Mouse (Mus musculus) frontal cortex, postnatal 25 days (tissue): ENCODE data around the gene Fam151a.
"Not testable (repeated sequence)": the region's sequence is repeated elsewhere in the genome, so short reads cannot be mapped to it uniquely, and the experiment has no call there.

ENCODE experiments used
- DNase-seq, 2 experiments: peaks; one replicate each; pipeline ENCODE4 v3.0.0; 2022; ENCODE audit warnings: low spot score in 2 of 2

Fam151a gene

DNA sequence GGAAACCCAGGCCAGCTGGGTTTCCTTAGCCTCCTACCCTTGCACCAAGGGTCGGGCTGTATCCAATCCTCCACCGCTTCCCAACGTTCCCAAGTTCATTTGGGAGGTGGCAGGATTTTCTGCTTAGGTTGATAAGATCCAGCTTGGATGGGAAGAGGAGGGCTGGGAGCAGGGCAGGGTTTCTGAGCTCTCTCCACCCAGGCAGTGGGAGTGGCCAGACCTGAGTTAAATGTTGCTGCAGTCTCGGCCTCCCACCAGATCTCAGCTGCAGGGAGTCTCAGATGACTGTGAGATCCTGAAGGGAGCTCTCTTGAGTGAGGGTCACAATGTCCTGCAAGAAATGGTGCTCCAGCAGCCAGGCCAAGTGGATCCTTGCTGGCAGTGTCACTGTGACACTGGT, at the start of gene Fam151a:
TSS of gene Fam151a (plus strand) at position 254 of the 400 bp plus-strand sequence.
- DNase-seq, result no peak

DNA sequence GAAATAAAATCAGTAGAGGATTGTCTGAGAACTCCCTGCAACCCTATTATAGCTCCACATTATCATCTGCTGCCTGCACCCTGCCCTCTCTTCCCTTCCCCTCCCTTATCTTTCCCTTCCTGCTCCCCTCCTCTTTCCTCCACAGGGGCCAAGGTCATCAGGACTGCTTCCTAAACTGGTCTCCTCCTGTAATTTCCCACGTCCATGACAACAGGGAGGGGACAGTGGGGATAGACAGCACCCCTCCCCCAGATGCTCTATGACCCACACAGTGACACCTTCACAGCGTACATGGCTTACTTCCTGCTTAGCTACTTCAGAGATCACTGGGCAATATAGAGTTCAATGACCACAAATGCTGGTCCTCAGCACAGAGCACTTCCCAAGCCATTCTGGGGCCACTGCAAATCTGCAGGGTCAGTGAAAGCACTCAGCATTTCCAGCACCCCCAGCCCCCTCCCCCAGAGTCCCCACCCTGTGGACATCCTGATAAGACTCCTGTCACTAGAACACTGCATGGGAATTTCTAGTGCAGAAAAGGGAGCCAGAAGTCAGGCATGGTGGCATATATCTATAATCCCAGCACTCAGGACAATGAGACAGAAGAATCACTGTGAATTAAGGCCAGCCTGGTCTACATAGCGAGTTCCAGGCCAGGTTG, 44.9 kb upstream of the Fam151a start:
- no peak for DNase-seq

DNA sequence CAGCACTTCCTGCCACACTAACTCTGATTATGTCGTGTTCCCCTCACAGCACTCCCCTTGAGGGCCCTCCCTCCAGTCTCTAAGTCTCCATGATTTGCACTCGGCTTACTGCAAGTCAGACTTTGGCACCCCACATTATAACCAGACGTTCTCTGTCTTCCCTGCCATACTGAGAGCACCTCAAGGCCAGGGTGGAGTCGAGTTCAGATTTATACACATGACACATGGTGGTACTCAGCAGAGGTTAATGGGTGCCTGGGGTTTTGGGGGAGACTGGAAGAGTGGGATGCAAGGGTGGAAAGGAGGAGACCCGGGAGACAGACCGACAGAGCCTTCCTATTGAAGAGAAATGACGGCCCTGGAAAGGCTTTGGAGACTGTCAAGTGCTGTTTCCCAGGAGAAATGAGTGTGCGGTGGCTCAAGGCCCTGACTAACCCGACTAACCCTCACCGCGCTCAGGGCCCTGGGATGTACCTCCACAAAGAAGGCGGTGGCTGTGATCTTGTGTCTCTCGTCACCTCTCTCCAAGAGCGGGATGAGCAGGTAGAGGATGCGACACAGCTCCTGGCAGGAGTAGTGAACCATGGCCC, 39.8 kb upstream of the Fam151a start:
- no peak for DNase-seq

DNA sequence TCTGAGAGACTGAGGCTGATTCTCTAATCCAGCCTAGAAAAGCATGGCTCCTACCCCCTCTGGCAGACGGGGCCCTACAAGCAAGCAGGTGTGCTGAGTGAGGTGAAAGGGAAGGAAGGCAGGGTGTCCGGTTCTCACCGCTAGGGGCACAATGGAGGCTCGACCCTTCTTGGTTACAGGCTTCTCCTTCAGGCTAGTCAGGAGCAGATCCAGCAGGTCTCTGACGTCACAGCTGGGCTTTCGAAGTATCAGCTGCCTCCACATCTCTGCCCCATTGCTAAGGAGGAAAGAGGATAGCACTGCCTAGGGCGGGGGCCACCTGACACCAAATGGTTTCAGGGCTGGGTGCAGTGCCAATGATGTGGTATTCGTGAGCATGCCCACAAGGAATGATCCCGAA, 33.7 kb upstream of the Fam151a start:
- DNase-seq, result peak in 1 of 2 experiments; percentile 34

DNA sequence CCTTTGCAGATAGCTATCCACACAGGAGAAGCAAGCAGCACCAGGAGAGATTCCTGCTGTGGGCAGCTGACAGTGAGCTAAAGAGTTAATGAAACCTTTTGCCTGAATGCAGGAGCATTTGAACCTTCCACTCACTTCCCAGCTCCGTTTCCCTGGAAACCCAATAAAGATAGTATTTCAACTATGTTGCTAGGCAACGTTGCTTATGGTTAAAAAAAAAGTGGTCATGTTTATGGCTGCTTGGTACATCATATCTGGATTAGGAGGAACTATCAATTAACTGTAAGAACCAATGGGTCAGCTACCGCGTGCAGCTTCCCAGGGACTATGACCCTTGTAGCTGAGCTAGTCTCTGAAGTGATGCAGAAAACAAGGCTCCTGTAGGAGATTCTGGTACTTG, 32.9 kb upstream of the Fam151a start:
- no peak for DNase-seq

DNA sequence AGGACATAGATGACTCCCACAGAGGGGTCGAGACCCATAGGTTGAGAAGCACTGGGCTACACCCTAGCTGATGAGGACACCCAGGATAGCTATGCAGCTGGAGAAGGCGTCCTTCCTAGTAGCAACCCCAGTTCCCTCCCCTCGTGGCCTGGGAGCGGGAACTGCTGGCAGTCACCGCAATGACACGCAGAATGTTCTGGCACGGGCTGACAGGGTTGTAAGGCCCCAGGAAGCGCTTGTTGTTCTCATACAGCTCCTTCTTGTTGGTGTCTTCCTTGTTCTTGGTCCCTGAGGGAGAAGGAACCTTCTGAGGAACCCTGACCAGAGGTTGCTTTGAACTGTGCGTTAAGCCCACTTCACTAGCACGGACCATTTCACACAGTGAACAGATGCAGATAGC, 29.7 kb upstream of the Fam151a start:
- DNase-seq, result no peak

DNA sequence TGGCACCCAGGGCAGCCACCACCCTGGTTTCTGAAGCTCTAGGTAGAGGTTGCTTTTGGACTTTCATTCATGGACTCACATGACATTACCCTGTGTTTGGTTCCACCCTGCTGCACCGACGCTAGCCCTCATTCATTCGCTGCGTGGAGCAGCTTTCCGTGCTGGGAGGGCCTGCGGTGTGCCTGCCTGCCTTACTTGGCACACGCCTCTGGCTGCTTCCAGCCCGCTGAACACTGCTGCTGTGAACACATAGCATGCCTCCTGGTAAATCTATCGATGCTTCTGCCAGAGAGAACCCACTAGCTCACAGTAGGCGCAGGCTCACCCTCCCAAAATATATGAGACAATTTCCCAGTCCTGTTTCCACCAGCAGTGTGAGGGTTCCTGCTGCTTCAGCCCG, 29.3 kb upstream of the Fam151a start:
- DNase-seq, result peak; percentile 40 to 45

DNA sequence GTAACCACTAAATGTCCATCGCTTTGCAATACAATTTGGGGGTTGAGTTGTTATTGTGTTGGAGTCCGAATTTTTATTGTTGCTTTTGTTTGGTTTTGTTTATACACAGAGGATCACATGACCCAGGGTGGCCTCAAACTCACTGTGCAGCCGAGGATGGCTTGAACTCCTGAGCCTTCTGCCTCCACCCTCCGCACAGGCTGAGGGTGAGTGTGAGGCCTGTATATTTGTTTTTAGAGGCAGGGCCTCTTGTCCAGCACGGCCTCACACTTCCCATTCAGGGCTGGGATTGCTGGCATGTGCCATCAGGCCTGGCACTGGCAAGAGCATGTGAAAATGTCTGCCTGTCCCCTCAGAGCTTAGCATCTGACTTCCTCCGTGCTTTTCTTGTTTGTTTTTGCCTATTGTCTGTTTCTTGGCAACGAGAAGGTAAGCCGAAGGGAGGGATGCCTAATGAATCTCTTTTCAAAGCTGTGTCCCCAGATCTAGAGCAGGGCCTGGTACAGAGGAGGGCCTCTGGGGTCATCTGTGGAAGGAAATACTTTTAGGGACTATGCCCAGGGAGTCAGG, 28.5 kb upstream of the Fam151a start:
- DNase-seq, result no peak

DNA sequence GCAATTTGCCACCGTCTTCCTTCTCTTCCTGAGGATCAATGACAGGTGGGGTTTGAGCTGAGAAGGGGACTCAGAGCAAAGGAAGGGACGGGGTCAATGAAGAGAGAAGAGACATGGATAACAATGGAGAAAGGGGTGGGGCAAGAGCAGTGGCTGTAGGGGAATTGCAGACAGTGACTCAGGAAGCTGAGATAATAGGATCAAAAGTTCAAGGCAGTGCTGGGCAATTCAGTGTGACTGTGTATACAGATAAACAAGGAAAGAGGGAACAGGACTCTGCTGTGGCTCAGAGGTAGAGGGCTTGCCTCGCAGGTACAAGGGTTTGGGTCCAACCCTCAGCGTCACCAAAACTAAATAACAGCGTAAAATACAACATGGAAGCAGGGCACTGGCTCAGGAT, 25.7 kb upstream of the Fam151a start:
- DNase-seq, result no peak

DNA sequence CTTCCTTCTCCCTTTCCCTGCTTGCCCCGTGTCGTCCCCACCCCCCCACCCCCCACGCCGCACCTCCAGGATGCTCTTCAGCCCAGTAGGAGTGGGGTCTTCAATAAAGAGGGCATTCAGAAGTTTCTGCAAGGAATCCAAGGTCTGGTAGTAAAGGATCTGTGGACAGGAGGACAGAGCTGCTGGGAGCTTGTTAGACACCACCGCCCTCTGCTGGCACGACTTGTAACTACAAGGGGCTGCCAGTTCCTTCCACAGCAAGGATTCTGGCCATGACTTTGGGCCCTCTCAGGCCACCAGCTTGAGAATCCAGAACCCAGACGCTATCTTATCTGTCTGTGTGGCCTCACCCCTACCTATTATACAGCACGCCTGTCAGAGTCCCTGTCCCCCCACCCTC, 25.3 kb upstream of the Fam151a start:
- peak; percentile 68 to 75 for DNase-seq

DNA sequence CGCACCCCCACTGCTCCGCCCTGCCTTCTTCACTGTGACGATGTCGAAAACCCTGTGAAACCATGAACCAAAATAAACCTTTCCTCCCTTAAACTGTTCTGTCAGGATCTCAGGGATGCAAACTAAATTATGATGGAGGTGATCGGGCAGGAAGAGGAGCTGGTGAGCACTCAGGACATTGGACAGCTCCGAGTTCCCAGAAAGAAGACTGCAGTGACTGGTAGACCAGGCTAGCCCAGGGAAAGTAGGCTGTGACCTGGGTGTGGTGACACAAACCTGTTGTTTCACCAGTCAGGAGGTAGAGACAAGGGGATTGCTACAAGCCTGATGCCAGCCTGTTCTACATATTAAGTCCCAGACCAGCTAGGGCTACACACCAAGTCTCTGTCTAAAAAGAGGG, 20.1 kb upstream of the Fam151a start:
- DNase-seq, result no peak

DNA sequence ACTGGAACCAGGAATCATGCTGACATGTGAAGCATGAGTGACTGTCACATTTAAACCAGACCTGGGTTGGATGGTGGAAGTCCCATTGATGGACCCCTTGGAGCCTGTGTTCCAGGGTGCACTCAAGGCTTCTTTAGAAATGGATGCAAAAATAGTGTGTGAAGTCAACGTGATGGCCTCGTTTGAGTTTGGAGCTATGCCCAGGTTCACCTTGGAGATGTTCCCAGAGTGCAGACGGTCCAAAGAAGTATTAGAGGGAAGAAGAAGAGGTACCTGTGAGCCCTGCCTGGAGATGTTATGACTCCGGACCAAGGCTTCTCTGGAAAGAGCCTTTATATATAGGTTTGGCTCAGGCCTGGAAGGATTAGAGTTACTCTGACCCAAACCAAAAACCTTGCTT, 13.1 kb upstream of the Fam151a start:
- no peak for DNase-seq

DNA sequence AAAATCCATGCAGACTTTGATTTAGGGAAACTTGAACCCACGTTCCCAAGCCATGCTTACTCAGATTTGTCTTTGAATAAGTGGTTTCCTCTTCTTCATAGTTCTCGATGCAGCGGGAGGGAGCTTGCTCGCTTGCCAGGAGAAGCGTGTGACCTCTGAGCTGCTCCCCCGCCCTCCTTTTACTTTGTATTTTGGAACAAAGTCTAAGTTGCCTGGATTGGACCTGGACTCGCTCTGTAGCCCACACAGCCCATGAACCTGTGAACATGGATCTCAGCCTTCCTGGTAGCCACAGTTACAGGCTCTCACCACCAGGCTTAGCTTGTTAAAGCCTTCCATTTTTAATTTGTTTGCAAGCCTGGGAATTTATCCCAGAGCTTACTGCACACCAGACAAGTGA, 2.9 kb upstream of the Fam151a start, which contains the start of gene Mroh7:
TSS of gene Mroh7 (minus strand) at position 112 of the 400 bp plus-strand sequence.
- no peak for DNase-seq

DNA sequence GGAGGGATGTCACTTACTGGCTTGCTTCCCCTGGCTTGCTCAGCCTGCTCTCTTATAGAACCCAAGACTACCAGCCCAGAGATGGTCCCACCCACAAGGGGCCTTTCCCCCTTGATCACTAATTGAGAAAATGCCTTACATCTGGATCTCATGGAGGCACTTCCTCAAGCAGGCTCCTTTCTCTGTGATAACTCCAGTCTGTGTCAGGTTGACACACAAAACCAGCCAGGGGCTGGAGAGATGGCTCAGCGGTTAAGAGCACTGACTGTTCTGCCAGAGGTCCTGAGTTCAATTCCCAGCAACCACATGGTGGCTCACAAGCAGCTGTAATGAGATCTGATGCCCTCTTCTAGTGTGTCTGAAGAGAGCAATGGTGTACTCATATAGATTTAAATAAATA, 3.2 kb downstream of the Fam151a start:
- DNase-seq, result not testable (repeated sequence)

DNA sequence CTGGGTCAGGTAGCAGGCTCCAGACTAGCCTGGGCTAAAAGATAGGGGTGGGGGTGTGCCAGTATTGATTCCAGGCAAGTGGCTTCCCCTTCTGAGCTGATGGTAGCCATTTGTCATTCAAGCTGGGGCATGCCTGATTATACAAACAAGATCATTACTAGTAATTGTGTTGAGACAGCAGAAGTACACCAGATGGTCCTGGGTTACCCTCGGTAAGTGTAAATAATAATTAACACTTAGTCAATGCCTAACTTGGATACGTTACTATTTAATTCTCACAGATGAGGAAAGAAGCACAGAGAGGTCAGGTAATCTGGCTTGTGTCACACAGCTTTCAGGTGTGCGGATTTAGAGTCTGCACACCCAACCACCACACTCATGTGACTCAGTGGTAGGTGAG, 4.2 kb downstream of the Fam151a start:
- no peak for DNase-seq

DNA sequence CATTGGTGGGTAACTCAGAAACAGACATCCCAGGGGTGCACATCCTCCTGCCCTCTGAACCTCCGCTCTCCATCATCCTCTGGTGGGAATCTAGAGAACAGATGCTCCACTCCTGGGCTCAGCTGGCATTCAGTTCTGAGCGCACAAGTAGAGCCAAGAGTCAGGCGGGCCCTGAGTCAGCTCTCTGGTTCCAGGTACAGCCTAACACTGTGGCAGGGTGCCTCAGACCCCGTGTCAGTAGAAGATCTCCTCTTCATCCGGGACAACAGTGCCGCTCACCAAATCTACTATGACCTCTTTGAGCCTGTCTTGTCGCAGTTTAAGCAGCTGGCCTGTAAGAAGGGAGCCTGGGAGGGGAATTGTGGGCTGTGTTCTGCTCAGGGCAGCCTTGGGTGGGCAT, 12.2 kb downstream of the Fam151a start:
- DNase-seq, result no peak

DNA sequence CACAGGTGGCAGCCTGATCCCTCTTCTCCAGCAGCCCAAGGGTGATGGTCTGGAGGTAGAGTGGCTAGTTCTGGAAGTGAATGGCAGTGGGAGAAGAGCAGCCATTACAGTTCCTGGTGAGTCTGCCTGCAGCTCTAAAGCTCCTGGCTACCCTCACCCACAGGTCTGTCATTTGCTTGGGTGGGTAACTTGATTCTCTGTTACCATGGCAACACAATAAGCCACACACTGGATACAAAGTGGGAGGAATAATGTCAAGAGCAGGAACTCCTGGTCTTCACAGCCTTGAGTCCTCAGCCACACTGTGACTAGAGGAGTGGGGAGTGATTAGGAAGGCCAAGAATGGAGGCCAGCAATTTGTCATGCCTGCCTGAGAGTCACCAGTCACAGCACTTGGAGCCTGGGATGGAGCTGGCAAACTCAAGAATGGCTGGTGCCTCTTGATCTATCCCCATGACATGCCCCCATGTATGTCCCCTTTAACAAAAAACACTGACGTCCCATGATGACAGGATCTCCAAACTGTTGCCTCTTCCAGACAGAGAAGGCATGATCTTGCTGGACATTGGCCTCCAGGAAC, 13.4 kb downstream of the Fam151a start:
- no peak for DNase-seq

DNA sequence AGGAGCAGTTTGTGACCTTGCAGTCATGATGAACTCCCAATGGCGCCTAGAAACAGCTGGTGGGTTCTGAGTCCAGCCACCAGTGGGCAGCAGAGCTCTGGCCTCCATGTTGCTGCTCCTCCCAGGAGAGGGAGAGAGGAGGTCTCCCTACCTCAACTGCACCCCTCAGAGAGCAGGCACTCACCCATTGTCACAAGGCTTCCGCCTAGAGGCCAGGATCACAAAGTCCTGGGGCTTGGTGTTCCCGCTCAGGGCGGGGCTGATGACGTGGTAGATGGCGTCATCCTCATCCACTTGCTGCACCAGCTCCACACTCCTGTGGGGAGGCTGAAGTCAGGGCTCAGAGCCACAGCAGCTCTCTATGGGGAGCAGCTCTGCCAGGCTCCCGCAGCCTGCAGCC, 16.0 kb downstream of the Fam151a start:
- peak; percentile 40 to 71 for DNase-seq

DNA sequence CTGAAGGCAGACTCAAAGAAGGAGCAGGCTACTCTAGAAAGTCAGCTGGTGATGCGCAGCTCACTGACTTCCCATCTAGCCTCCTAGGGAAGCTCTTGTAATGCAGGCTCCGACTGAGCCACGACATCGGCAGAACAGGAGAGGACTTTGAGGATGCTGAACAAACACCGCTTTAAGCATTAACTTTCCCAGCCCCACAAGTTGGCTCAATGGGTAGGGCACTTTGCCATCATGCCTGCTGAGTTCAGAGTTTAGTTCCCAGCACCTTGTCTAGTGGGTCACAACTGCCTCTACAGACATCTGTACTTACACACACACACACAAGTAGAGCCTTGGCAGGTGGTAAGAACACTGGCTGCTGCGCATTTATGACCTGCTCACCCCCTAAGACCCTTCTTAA, 18.0 kb downstream of the Fam151a start:
- DNase-seq, result no peak

DNA sequence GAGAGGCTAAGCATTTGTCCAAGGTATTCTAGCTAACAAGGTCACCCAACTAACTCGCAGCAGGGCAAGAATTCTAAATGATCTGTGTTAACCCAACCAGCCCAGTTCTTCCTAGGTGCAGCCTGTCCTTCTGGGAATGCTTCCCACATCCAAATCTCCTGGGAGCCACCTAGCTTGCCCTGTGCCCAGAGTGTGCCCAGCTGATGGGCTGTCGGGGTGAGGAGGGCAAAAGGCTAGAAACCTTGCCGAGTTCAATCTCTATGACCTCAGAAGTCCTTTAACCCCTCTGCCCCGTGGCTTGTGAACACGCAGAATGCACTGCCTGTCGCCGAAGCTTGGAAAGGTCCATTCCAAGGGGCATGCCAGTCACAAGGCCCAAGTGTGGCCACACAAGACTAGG, 30.5 kb downstream of the Fam151a start:
- DNase-seq, result no peak

DNA sequence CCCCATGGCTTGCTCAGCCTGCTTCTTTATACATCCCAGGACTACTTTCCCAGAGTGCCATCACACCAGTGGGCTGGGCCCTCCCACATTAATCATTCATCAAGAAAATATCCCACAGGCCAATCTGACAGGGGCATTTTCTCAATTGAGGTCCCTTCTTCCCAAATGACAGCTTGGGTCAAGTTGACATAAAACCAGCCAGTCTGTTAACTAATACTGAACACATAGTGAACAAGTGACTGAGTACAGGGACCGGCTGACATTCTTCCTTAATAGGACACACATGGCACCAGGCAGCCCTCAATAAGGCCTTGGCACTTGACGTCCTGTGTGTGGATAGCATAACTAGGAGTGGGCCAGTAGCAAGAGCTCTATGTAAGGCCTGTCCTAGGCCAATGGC, 35.6 kb downstream of the Fam151a start:
- no peak for DNase-seq

DNA sequence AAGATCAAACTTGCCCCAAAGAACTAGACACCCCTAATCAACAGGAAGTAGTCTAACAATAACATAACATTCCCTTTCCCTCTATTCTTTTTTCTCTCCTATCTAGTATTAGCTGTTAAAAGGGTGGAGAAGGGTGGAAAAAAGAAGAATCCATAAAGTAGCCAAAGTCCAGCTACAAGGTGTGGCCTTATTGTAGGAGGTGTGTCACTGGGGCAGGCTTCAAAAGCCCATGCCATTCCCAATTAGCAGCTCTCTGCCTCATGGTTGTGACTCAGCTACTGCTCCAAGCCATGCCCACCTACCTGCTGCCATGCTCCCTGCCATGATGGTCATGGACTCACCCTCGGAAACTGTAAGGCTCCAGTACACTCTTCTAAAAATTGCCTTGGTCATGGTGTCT, 38.9 kb downstream of the Fam151a start:
- no peak for DNase-seq

DNA sequence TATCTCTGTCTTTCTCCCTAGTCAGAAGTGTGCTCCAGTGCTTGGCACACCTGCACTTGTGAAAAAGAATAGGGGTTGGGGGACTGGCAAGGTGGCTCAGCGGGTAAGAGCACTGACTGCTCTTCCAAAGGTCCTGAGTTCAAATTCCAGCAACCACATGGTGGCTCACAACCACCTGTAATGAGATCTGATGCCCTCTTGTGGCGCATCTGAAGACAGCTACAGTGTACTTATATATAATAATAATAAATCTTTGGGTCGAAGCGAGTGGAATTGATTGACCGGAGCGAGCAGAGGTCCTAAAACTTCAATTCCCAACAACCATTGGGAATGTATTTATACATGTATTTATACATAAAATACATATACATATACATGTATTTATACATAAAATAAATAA, 42.1 kb downstream of the Fam151a start:
- not testable (repeated sequence) for DNase-seq
